Mouse (Mus musculus) adrenal gland, postnatal 14 days (tissue): ENCODE data around the gene Chd2. TPM values are rescaled to one million over a fixed set of nuclear protein-coding genes. Genes with fewer than 3 reads are reported as not detected.

ENCODE experiments used
- DNase-seq: peaks from one replicate; pipeline ENCODE4 v3.0.0; 2021; ENCODE audit warnings: mixed read lengths
- total RNA-seq: library from RNA; stranded (reverse); gene quantifications from 2 replicates; pipeline ENCODE4 v1.2.3, GENCODE M21; 2021

Chd2 gene
- total RNA-seq, 1 experiment from 2014 or later, result 45.1 TPM

DNA sequence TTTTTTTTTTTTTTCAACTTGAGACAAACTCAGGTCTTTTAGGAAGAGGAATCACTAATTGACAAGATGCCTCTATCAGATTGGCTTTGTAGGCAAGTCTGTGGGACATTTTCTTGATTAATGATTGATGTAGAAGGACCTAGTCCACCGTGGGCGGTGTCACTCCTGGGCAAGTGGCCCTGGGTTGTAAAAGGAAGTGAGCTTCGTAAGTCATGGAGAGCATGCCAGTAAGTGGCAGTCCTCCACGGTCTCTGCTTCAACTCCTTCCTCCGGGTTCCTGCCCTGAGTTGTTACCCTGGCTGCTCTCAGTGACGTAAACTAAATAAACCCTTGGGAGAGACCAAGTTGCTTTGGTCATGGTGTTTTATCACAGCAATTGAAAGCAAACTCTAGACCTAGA is 22.5 kb upstream of the Chd2 start:
- no peak for DNase-seq

DNA sequence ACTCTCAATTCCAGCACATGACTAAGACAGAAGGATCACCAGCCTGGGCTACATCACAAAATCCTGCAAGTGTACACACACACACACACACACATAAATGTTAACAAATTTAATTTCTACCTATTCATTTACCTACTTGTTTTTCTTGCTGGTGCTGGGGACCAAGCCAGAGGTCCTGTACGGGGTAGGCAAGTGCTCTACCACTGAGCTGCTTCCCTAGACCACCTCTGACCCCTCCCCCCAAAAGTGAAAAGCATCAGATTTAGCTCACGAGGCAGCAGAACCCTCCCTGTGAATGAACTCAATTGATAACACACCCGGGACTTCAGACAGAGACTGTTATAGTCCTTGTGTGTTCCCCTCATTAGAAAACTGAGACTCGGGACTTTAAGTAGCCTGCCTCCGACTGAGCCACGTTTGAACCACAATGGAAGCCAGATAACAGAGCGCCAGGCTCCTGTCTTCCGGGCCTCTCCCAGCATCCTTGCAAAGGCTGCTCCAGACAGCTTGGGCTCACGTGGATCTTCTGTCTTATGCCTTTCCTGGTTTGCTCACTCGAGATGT is 19.9 kb upstream of the Chd2 start:
- DNase-seq, result no peak

DNA sequence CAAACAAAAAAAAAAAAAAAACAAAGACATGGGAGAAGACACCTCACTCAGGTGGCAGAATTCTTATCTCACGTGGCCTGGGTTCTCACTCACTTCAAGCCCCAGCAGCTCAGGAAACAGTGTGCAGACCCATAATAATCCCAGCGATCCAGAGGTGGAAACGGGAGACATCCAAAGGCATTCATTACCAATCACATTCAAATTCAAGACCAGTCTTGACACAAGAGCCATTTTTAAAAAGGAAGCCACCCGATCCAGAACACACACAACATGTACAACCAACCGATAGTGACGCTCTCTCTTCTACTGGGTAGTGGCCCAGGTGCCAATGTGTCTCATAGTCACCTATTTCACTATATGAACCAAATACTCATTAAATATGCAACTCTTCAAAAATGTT is 19.2 kb upstream of the Chd2 start:
- no peak for DNase-seq

DNA sequence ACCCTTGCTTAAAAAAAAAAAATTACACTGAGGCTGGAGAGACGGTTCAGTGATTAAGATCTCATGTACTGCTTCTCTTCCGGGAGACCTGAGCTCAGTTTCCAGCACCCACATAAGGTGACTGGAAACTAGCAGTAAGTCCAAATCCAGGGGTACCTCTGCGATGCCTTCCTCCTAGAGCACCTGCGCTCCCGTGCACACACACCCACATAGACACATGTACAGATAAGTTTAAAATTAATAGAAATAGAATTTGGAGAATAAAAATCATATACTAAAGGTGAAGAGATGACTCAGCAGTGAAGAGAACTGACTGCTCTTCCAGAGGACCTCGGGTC is 18.2 kb upstream of the Chd2 start:
- no peak for DNase-seq

DNA sequence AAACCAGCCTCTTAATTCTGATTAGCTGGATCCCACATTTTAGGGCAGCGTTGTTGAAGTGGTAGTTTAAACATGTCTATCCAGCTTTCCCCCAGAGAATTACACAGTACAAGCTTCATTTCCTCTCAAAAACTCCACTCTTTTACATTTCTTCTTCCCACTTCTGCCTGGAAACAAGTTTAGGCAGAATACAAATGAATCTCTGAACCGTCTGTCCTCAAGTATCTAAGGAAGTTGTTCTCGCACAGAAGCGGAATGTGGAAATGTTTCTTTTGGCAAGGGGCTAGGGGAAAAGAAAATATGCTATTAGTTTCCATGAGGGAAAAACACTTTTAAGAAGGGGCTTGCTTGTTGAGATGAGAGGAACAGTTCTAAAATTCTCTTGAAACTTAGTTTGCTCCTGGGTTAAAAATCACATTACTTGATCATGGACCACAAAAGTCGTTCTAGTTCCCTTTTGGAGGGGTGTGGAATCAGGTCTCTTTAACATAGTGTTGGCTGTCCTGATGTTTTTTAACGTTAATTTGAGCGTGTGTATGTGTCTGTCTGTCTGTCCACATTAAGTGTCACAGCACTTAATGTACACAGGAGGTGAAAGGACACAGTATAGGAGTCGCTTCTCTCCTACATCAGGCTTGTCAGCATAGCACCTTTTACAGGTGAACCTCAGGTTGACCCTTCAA is 17.7 kb upstream of the Chd2 start:
- no peak for DNase-seq

DNA sequence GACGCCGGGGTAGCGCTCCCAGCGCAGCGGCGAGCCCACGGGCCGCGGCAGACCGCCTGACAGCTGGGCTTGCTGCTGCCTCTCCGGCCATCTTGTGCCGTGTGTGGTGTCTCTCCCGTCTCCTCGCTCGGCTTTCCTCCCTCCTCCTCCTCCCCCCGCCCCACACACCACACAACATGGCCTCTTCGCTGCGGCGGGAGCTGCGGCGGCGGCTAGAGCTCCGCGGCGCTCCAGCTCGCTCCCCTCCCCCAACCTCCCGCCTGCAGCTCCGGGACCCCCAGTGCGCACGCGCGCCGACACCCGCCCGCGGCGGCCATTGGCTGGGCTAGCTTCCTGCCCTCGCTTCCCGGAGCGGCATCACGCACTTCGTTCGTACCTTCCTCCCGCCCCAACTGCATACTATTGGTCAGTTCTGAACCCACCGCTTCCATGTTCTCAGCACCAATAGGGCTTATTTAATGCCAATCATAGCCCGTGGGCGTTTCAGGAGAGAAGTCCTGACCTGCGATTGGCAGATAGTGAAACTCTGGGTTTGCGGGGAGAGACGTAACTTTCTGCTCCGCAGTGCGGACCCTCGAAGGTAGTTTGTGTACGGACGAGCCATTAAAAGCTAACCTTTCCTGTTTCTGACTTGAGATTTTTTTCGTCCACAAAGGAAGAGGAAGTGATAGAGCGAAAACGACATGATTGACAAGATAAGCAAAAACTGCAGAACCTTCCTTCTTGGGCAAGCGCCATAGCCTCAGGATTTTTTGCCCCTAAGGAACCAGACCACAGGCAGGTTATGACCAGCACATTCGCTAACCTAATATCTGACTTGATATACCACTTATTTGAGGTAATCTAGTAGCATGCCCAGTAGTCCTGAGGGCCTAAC is 16.9 kb upstream of the Chd2 start:
- DNase-seq, result peak; percentile 100

DNA sequence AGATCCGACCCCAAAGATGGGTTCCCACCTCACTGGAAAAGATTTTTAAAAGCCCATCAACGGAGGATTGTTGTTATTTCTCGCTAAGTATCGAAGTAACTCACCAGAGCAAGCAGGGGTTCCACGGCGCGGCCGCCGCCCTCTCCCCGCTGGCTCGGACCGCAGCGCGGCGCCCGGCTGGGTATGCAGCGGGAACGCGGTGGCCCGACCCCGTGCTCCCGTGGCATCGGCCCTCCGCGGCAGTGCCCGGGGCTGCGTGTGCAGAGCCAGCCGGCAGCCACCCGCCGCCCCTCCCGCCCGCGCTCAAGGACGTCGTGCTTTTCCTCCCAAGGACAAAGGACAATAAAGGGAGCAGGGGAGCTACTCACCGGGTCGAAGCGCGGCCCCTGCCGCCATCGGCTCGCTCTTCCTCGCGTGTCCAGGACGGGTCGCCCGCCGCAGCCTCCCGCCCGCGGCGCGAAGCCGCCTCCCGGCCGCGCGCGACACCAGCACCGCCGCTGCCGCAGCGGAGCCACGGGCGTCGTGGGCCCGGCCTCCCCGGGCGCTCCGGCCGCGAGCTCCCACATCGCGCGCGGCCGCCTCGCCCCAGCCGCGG is 16.1 kb upstream of the Chd2 start:
- DNase-seq, result peak; percentile 90

DNA sequence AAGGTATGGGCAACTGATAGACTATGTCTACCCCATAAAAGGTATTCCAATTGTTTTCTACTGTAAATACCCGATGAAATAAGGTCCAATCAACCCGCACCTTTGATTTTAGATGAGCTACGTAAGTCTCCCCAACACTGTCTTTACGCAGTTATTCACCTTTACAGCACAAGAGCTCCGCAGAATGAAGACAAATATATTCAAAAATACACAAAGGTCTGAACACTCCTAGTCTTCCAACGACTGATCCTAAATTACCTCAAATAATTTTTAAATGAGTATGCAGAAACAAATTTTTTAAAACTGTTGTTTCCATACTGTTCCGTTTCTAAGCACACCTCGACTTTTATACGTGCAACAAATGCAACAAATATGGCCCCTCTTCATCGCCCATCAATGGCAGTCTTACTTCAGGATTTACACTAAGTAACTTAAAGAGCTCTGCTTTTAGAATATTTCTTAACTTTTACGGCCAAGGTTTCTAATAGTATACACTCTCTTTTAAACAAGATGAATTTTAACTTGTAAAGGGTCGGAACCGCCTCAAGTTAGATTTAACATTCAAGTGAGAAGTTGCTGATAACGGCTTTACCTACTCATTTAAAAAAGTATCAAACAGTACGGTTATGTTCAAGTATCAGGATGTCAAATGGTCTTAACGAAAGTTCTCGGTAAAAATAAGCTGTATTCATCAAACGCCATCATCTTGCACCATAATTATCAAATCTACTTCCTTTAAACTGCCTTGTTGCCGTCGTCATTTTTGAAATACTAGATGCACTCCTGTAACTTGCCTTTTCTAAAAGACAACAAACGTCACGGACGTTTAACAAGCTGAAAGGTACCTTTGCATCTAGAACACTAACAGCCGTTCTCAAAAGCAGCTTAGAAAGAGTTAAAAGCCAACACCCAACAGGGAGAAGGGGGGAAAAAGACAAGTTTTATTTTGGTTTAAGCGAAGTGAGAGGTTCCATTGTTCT is 15.3 kb upstream of the Chd2 start:
- no peak for DNase-seq

DNA sequence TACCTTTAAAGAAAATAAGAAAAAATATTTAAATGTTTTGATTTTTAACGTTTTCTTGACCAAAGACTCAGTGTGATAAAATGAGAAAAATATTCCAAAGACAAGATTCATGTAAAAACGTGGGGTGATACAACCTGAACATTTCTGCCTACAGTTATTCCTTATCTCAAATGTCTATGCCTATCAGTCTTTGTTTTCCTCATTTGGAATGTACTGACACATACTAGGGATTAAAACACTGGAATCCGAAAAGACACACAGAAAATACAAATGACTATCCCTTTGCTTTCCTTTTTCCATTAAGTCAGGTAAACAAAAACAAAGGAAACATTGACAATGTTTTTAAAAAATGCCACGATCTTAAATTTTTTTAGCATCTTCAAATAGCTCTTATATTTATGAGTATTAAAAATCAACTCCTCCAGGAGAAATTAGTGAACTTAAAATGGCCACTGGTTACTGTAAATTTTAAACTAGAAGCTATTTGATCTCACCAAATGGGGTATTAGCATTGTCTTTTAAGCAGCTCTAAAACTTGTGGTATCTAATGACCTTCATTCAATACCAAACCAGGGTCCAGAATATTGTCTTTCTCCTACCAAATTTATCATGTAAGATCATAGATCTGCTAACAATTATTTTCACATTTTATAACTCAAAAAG is 14.4 kb upstream of the Chd2 start:
- DNase-seq, result no peak

DNA sequence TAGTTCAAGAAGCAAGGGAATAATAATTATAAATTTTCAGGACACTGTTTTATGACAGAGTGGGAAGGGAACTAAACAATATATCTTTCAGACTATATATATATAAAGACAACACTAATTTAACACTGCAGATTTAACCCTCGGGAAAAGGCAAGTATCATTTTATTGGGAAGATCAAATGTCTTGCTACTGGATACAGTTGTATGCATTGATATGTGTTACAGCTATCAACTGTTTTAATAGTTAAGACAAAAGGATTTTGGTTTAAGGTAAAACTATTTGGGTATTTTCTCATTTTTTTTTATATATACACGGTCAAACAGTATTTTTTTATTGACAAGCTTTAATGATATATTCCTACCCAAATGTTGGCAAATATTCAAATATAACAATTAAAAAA is 13.2 kb upstream of the Chd2 start:
- no peak for DNase-seq

DNA sequence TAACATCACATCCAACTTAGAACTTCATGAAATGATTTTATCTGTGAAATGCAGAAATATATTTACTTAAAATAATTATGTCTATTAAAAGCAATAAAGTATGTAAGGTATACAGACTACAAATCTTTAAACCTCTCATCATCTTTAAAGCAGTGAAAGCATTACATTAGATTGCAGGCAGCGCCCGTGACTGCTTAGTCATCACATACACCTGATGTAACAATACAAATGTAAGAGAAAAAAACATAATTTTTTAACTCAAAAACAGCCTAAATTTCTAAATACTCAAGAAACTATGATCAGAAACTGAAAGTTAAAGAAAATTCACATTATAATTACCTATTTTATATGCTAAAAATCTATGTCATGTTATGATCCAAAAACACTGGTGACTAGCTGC is 11.5 kb upstream of the Chd2 start:
- no peak for DNase-seq

DNA sequence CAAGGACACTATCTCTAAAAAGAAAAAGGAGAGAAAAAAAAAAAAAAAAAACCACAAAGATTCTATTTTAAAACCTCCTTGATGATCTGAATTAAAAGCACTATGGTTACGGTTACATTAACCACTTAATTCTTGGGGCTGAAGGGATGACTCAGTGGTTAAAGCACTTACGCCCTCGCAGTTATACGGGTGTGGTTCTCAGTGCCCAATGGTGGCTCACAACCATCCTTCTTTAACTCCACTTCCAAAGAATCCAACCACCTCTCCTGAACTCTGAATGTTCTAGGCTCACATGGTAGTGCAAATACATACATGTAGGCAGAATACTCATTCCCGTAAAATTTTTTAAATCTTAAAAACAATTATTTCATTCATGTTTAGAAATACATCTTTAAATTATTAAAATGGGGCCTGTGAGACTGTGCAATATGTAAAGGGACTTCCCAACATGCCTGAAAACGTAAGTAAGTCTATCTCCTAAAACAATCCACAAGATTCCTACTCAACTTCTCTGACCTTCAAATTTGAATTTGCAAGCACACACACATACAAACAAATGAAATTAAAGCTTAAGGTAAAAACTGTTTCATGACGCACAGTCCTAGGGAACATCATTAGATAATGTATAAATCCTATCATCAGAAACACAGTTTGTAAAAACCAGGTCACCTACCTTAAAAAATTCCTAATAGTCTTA is 10.6 kb upstream of the Chd2 start:
- no peak for DNase-seq

DNA sequence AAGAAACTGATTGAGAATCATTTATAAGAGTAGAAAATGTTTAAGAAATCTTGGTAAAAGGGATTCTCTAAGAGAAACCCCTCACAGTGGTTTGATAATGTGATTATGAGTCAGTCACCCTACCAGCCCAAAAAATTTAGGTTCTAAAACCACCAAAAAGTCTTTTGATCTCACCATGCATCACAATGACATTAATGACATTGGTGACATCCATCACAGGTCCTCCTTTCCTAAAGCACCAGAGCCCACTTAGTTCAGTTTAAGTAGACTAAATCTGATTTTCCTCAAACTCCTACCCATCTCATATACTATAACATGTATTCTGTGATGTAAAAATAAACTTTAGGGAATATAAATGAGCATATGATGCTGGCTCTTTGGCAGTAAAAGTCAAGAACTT is 9.7 kb upstream of the Chd2 start:
- no peak for DNase-seq

DNA sequence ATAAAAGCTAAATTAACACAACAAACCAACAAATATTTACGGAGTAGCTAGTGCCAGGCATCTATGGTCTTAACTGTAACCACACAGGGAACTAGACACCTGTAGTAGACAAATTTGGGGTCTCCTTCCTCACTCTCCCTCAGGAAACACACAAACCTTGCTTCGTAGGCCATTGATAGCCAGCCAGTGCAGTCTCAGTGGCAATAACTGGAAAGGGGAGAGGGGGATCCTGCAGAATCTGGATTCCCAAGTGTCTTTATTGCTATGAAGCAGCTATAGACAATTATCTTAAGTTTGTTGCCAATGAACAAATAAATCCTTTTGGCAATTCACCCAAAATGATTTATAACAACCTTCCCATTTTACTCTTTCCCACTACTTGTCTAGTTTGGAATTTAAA is 6.4 kb upstream of the Chd2 start:
- no peak for DNase-seq

DNA sequence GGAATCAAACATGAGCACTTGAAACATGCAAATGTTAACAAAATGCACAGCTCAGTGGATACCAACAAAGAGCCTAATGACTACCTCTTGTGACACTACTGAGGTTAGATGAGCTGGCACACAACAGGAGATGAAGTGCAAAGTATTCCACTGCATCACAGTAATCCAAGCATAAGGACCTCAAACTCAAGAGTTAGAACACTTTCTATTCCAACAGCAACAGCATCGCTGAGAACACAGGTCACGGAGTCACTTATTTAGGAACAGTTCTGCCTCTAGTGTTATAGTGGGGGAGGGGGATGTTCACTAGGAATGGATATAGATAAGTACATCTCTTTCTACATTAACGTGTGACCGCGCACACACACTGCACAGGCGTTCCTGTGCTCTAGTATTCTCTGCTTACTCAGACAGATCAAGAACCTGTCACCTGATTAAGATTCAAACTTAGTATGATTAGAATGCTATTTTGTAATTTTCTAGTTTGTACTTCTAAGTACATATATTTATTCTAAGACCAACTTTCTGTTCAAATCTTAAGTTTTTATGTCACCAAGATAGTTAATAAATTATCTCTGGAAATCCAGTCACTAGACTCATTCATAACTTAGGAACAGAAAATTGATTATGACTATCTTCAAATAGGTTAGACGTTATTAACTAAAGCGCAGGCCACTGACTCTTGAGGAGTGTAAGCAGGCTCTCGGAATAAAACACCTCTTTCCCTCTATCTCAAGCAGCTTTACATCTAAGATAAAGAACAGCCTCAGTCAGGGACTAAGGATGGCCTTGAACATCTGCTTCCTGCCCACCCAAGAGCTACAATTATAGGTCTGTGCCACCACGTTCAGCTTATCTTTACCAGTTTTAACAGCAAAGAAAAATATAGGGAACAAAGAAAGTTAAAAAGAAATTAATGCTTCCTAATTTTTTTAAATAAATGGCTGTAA is 5.2 kb upstream of the Chd2 start:
- no peak for DNase-seq

DNA sequence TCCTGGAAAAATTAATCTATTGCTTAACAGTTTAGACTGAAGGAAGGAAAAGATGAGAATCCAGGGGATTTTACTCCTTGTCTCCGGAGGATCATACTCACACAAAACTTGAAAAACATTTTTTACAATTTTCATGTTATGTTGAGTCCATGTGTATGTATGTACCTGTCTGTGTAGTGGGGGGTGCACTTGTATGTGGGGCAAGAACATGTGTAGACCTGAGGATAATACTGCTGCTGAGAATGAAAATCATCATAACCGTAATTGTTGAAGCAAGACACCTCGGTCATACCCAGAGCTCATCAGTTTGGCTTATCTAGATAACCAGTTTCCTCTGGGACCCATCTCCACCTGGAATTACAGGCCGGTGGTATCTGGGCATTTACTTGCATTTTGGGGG is 3.4 kb upstream of the Chd2 start:
- no peak for DNase-seq

DNA sequence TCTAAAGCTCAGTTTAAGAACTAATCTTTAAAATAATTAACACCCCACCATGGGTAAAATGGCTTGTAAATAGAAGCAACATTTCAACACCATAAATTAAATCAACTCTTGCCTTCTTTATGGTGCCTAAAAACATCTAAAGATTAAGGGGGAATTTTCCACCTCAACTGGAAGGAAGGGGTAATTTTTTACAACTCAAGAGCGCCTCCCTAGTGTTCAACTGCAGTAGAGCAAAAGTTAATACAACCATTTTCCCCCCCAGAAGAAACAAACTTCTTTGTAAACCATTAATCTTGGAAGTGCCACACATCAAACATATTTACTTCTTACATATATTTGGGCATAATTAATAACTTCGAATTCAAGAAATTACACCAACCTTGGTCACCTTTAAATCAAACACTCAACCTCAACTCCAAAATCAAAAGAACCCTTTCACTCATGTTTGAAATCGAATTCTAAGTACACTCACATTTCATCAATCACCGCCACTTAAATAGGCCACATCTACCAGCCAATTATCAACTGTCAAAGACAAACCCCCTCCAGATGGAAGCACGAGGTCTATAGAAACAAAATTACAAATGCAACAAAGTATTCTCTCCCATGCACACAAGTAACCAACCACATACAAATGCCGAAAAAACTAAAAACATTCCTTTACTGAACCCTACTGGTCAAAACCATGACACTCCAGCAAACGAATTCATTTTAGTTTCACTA is 662 bp upstream of the Chd2 start:
- DNase-seq, result no peak

DNA sequence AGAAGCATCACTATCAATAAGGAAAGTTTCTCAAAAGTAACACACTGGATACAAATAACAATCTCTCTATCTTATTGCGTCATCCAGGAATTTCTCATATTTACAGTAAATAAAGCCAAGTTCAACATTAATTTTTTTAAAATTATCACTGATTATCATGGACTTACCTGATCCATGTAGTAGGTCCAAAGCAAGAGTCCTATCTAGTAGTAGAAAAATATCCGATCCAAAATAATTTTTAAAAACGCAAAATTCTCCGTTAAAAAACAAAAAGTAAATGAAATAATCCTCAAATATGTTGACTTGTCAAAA is 595 bp downstream of the Chd2 start:
- DNase-seq, result no peak
